Mouse (Mus musculus) right cerebral cortex, postnatal 4 days (tissue): ENCODE measurements around the gene Sesn1.

ENCODE experiments used
- DNase-seq: peaks from one replicate; pipeline ENCODE4 v3.0.0-alpha.2; 2022

Gene Sesn1

GRCm38 (mm10) chr10:41871564-41871963, 61.8 kb downstream of the Sesn1 start:
- no peak for DNase-seq

- DNase-seq: no peak
Observed at GRCm38 (mm10) chr10:41875624-41876023, 65.9 kb downstream of the Sesn1 start.

DNA sequence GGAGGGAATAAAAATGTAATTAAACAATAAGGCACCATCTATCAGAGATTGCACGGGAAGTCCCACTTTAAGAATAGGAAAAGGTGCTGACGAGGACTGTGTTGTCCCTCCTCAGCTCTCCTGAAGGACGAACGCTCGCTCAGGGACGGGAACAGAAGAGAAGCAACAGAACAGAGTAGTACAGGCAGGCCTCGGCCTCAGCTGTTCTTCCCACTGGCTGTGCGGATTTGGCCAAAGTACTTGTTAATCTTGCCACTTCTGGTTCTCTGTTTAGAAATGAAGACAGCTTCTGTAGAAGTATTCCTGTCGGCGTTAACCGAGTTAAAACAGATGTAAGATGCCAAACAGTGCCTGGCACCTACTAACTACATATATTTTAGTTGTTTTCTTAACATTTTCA, 68.6 kb downstream of the Sesn1 start:
- no peak for DNase-seq

- no peak for DNase-seq
Observed at GRCm38 (mm10) chr10:41879675-41880074, 69.9 kb downstream of the Sesn1 start.

- DNase-seq: no peak
Observed at GRCm38 (mm10) chr10:41880206-41880605, 70.5 kb downstream of the Sesn1 start.

GRCm38 (mm10) chr10:41880777-41881176, 71.0 kb downstream of the Sesn1 start:
- DNase-seq: no peak

GRCm38 (mm10) chr10:41881438-41881837, 71.7 kb downstream of the Sesn1 start:
- DNase-seq: no peak

- DNase-seq: no peak
Observed at GRCm38 (mm10) chr10:41883741-41884575, 74.2 kb downstream of the Sesn1 start.

GRCm38 (mm10) chr10:41887080-41887821, 77.5 kb downstream of the Sesn1 start:
- peak; percentile 96 for DNase-seq

DNA sequence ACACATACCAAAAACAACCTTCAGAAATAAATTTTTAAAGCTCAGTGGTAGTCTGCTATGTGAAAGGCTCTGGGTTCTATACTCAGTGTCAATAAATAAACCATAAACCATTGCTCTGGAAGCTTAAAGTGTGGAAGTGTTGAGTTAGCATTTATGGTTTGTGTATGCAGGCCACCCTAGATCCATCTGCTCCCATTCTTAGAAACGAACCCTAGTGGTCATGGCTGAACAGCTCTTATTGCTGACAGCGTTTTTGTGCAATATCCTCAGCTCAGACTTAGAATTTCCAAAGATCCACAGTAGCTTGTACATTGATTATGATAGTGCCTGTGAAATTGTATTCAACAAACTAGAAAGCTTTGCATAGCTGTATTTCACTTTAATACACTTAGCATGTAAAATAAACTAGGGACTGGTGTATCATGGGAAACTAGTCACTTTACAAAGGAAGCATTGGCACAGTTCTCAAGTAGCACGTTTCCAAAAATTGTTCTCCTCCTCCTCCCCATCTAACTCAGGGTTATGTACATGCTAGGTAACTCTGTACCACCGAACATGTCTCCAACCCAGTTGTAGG, 78.7 kb downstream of the Sesn1 start:
- DNase-seq: no peak

DNA sequence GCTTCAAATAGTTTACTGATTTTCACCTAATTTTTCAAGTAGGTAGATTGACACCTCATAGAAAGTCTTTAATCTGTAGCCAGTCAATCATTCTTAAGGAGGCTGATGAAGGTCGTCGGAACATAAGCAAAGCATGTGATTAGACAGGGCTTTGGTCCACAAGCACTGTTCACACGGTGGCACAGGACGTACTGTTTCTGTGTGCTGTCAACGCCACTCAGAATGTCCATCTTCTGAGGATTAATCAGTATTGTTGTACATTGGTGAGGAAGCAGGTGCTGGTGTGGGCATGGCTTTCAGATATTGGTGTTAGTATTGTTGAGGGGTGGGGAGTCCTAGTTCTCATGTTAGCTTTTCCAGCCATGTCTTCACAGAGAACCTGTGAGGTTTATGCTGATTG, 79.8 kb downstream of the Sesn1 start:
- no peak for DNase-seq

DNA sequence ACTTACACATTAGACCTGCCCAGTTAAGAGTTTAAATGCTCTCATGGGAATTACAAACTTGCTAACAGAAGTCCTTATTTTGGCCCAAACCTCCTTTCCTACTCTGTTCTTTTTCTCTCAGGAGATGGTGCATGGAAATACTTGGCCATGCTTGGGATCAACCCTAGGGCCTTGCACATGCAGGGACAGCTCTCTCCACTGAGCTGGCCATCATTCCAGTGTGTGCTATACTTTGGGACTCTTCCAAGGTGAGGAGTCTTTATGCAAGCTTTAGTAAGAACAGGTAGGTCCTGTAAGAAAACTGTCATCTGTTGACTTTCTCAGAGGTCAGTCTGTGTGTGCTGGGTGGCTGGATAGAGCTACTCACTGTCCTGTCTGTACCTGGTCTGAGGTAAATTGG, 80.8 kb downstream of the Sesn1 start:
- DNase-seq: no peak

DNA sequence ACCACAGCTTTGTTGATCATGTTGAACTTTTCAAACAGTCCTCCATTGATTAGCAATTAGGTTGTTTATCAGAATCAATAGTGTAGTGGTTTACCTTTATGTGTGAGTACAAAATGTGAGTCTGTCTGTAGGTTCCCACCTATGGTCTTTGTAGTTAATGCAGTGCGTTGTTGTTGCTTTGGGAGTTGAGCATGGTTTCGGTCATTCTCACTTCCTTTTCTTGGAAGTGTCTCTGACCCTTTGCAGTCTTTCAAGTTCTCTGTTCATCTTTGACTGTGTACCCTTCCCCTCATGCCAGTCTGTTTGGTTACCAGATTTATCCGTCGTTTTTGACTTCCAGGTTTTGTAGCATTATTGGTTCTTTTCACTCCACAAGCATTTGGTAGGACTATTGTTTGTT, 81.6 kb downstream of the Sesn1 start:
- DNase-seq: no peak

DNA sequence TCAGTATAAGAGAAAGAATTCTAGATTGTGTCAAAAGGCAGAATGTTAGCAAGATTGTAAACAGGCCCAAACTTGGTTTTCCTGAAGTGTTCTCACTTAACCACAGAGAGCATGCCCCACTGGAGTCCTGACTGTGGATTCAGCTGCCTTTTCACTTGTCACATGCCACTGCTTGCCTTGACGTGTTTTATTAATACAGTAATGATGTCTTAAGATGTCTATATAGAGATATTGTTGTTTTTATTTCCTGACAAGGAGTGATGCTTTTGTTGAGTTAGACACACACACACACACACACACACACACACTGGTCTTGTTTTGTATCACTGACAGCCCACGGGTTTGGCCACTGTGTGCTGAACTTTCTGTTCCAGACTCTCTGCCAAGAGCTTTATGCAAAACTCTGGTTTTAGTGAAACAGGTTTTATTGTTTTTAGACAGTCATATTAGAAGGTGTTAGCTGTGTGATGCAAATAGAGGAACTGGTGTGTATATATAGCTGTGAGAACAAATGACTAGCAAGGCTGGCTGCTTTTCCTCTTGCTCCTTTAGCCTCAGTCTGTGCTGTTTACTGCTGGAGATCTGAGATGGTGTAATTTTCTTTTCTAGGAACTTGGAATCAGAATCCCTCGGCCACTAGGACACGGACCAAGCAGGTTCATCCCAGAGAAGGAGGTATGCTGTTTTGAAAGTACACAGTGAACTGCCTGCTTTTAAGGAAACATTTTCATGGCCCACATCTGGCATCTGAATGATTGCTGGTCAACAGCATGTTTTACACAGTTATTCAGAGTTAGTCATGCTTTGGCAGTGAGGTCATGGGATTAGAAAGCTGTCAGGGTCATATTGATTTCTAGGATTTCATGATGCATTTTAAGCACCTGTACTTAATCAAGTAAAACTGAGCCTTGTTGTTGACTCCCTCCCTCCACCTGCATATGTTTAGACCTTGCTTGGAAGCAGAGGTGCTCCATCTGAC, 84.0 kb downstream of the Sesn1 start:
- DNase-seq: no peak

DNA sequence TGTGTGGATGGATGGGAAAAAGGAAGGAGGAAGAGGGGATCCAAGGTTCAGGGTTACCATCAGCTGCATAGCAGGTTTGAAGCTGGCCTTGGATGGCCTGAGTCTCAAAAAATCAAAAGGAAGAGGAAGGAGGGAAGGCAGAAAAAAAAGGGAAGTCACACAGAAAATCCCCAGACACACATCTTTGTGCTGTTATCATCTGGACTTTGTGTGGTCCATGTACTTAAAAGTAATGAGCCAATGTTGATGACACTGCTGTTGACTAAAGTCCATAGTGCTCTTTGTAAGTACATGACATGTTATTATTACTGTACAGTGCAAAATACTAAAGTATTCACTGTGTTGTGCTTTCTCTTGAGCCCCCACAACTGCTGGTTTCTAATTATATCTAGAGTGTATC, 86.7 kb downstream of the Sesn1 start:
- no peak for DNase-seq

DNA sequence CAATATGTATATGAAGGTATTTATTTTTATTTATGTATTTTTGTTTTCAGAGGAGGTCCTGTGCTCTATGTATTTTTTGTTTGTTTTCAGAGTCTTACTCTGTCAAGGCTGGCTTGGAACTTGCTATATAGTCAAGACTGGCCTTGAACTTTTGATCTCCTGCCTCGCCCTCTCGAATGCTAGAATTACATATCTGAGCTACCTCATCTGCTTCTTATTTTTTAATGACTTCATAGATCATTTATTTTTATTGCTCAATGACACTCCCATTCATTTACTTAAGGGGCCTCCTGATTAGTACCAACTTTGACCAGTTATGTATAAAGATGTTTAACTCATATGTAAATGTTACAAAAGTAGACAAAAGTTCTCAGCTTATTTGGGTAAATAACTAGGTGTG, 87.1 kb downstream of the Sesn1 start:
- DNase-seq: no peak

DNA sequence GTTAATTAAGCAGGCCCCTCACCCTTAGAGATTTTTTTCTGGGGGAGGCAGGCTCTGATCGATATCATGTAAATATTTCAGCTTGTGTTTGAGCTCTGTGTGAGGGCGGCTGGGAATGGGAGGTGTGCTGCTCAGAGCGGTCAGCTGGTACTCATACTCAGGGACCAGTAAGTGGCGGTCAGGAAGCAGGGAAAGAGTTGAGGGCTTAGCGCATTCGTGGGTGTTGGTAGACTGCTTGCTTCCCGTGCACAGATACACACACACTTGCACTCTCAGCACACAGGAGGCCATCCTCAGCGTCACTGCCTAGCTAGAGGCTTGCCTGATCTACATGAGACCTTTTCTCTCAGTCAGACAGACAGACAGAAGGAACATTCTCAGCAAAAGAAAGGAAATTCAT, 91.7 kb downstream of the Sesn1 start:
- no peak for DNase-seq

GRCm38 (mm10) chr10:41901864-41902263, 92.1 kb downstream of the Sesn1 start:
- no peak for DNase-seq

- DNase-seq: no peak
Observed at GRCm38 (mm10) chr10:41907473-41907872, 97.7 kb downstream of the Sesn1 start.

- no peak for DNase-seq
Observed at GRCm38 (mm10) chr10:41907950-41908349, 98.2 kb downstream of the Sesn1 start.

- DNase-seq: no peak
Observed at GRCm38 (mm10) chr10:41908899-41909298, 99.2 kb downstream of the Sesn1 start.

DNA sequence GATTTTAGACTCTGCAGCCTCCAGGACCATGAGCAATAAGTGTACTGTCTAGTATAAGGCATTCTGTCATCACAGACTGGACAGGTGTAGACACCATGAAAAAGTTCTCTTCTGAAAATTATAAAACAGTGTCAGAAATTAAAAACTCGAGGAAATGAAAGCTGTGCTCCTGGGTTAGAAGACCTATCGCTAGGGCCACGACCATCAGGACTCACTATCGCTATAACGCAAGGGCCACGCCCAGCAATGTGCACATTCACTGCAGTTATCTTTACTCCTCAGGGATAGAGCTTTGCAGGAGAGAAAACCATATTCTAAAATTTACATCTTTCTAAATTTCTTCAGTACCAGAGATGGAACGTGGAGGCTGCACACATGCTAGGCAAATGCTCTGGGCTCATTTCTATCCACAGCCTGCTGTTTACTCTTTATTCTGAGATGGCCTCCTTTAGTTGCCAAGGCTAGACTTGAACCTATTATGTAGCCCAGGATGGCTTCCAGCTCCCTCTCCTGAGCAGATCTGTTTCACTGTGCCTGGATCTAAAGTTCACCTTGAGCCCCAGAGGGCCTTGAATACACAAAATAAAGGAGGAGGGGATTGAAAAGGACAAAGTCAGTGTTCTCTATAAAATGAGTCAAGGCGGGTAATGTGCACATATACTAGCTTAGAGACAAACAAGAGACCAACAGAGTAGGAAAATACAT, 102.7 kb downstream of the Sesn1 start:
- DNase-seq: no peak
